Mouse (Mus musculus): ENCODE measurements around the gene Plcb3. TPM values are rescaled to one million over a fixed set of nuclear protein-coding genes. Genes with fewer than 3 reads are reported as not detected.
A peak's percentile ranks its signal among the peaks of the same experiment; 100 is the strongest.
"Not testable (repeated sequence)": the region's sequence is repeated elsewhere in the genome, so short reads cannot be mapped to it uniquely, and the experiment has no call there.

The Plcb3 gene
- polyA plus RNA-seq, 1 experiment from 2014 or later = 7.3 TPM

- not testable (repeated sequence) for DNase-seq (ENCODE audit: low spot score)
Measured at GRCm38 (mm10) chr19:6991166-6991565, 14.9 kb upstream of the Plcb3 start.

GRCm38 (mm10) chr19:6990712-6991111, 14.4 kb upstream of the Plcb3 start:
- no peak for DNase-seq (ENCODE audit: low spot score)

DNA sequence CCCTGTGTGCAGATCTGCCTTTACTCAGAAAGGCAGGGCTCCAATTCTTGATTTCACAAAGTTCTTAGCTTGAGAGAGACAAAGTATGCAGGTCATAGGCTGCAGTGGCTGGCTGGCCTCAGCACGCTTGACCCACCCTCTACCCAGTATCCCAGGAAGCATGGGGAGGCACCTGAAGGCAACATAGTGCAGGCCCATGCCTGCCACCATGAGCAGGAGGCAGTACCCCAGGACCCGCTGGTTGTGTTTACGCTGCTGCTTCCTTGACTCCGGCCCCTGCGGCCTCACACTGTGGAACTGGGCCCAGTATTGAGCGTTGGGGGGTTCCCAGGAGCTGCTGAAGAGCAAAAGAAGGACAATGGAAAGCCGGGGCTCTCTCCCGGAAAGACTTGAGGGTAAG, 13.0 kb upstream of the Plcb3 start:
- DNase-seq (ENCODE audit: low spot score) = no peak

- no peak for DNase-seq (ENCODE audit: low spot score)
Measured at GRCm38 (mm10) chr19:6987904-6988285, 11.6 kb upstream of the Plcb3 start.

- DNase-seq (ENCODE audit: low spot score) = peak; percentile 68
Measured at GRCm38 (mm10) chr19:6987061-6987903, 11.0 kb upstream of the Plcb3 start, which contains the start of gene Vegfb. Gene Vegfb, minus strand, starts transcription at chr19:6987651.

- no peak for DNase-seq (ENCODE audit: low spot score)
Measured at GRCm38 (mm10) chr19:6985951-6986708, 9.9 kb upstream of the Plcb3 start.

DNA sequence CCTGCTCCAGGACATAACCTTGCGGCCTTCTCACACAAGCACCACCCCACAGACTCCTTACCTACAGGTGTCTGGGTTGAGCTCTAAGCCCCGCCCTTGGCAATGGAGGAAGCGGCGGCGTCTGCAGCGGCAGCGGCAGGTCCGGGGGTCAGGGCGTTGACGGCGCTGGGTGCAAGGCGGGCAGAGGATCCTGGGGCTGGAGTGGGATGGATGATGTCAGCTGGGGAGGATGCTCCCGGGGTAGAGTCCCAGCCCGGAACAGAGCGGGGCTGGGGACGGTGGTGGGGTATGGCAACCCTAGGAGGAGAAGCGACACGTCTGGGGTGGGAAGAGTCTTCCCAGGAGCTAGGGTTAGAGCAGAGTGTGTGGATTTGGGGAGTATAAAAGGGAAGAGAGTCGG, 9.0 kb upstream of the Plcb3 start:
- DNase-seq (ENCODE audit: low spot score) = no peak

DNA sequence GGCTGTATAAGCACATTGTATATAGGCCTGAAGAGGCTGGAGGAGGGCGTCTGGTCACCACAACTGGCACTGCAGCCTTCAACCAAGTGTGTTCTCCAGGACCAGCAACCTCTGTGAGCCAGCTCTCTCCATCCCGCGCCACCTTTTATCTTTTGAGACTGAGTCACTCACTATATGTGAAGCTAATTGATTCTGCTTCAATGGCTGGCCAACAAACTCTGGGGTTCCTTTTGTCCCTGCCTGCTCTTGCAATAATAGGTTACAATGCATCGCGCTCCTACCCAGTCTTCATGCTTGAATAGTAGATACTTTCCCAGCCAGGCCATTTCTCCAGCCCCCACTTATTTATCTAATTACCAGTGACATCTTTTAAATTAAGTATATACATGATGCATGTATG, 7.4 kb upstream of the Plcb3 start:
- DNase-seq (ENCODE audit: low spot score) = no peak

DNA sequence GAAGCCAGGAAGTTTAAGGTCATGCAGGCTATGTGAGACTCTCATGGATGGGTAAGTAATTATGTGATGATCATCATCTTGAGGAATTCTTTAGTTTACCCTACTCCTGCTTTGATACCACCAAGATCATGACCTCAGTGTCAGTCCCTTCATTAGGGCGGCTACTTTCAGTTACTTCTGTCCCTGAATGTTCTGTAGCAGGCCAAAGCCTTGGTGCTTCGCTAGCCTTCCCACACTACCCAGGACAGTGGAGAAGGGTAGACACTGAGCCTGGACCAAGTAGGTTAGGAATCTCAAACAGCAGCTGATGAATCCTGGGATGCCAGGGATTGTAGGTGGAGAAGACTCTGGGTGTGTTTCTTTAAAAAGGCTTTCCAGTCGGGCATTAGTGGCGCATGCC, 5.2 kb upstream of the Plcb3 start:
- no peak for DNase-seq (ENCODE audit: low spot score)

- peak; percentile 99 for DNase-seq (ENCODE audit: low spot score)
Measured at GRCm38 (mm10) chr19:6980381-6981093, 4.3 kb upstream of the Plcb3 start, which contains the start of gene Fkbp2. Gene Fkbp2, minus strand, starts transcription at chr19:6980501.

GRCm38 (mm10) chr19:6979486-6980380, 3.5 kb upstream of the Plcb3 start:
- DNase-seq (ENCODE audit: low spot score) = peak; percentile 100

DNA sequence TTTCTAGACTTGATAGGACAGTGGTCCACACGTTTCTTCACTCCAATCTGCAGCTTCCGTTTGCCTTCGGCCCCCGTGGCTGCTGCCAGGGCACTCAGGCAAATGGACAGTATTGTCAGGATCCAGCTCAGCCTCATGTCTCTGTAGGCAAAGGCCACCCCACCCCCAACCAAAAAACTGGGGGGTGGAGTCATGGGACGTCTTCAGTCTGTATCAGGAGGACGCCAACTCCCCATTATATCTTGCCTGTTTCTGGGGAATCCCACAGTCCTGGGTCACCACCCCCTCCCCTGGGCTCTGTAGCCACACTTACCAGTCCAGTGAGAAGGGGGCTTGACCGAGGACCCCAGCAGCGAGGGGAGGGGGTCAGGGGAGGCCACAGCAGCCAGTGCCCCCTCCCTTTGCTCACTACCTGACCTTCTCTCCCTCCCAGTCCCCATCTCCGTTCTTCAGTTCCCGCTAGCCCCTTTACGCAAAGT, 2.8 kb upstream of the Plcb3 start:
- DNase-seq (ENCODE audit: low spot score) = peak; percentile 50

DNA sequence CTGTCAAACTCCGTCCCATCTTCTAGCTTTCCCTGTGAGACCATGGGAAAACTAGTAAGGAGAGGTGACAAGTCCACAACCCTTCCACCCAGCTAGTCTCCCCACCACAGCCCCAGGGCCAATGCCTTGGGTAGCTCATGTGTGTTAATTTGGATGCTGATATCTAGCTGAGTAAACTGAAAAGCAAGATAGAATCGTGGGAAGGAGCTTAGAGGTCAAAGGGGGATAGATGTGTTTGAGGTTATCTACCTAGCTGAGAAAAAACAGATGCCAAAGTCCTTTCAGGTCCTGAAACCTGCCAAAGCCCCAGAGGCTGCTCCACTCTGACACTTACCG, 2.3 kb upstream of the Plcb3 start:
- DNase-seq (ENCODE audit: low spot score) = no peak

GRCm38 (mm10) chr19:6977759-6978638, 1.7 kb upstream of the Plcb3 start:
- no peak for DNase-seq (ENCODE audit: low spot score)

DNA sequence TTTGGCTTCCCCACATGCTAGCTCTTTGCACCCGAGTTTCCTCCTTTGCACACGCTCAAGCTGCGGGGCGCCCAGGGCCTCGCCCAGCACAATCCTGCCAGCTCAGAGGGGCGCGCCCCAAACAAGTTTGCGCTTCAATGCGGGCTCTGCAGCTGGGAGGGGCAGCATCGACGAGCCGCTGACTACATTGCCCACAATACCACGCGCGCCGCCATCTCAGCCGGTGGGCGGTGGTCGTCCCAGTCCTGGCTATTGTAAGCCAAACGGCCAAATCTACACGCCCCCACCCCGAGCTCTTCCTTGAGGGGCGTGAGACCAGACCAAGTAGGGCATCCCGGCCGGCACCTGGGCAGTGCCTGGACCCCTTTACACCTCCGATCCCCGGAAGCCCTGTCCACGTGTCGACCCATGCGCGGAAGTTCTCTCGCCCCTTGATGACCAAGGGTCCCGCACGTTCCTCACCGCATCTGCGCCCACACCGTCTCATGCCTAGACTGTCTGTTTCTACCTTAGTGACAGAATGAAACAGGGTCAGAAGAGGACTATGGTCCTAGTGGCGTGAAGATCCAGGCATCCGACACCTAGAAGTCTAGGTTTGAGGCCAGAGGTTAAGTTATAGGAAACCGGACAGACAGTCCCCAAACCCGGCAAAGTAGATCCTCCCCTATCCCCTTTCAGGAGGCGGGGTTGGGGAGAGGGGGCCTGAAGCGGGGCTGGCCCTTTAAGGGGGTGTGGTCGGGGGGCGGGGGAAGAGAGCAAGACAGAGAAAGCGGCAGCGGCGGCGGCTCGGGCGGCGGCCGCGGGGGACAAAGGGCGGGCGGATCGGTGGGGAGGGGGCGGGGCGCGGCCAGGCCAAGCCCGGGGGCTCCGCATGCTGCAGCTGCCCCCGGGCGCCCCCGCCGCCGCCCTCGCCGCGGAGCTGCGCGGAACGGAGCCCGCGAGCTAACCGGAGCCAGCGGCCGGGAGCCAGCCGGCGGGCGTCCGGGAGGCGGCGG, 1.8 kb downstream of the Plcb3 start, which contains the start of gene Ppp1r14b:
TSS of gene Ppp1r14b (plus strand) at position 758 of the 995 bp plus-strand sequence.
- peak; percentile 91 for DNase-seq (ENCODE audit: low spot score)

DNA sequence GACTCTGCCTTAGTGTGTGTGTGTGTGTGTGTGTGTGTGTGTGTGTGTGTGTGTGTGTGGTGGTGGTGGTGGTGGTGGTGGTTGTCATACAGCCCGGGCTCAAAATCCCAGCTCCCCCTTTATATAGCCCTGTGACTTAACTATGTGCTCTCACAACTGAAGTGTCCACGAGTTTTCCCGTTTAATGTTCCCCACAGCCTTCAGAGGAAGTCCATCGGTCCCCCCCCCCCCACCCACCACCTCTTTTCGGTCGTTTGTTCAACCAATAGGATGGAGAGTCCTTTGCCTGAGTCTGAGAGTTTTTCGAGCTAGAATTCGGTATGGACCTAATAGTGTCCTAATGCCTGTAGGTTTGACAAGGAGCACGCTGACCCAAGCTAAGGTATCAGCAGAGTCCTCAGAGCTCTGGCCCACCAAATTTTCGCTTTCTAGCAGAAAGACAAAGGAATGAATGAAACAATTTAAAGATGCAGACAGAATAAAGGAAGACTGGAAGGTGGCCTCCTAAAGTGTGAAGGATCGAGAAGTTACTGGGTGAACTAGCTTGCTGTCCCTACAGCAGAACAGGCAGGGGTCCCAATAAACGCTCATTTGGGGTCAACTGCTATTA, 2.6 kb downstream of the Plcb3 start:
- no peak for DNase-seq (ENCODE audit: low spot score)

GRCm38 (mm10) chr19:6972247-6972917, 3.9 kb downstream of the Plcb3 start:
- DNase-seq (ENCODE audit: low spot score) = no peak

All from thymus, postnatal 0 days (tissue).